Mouse (Mus musculus) hindlimb bud, embryonic 11.5 days (tissue): ENCODE results near the gene Ppp6r2.

ENCODE experiments used
- DNase-seq: peaks from one replicate; pipeline ENCODE4 v3.0.0-alpha.2; 2012; ENCODE audit warnings: low read depth, low spot score; ENCODE audit errors: extremely low spot score

Ppp6r2 gene

GRCm38 (mm10) chr15:89249063-89249462, 37.7 kb downstream of the Ppp6r2 start:
- DNase-seq = no peak

- no peak for DNase-seq
These were observed 44.0 kb downstream of the Ppp6r2 start for GRCm38 (mm10) chr15:89255330-89255729.

GRCm38 (mm10) chr15:89258997-89259396, 47.6 kb downstream of the Ppp6r2 start:
- no peak for DNase-seq

GRCm38 (mm10) chr15:89264485-89264884, 53.1 kb downstream of the Ppp6r2 start:
- no peak for DNase-seq

GRCm38 (mm10) chr15:89275497-89275896, 64.1 kb downstream of the Ppp6r2 start:
- DNase-seq = no peak

- no peak for DNase-seq
These were observed 66.0 kb downstream of the Ppp6r2 start for GRCm38 (mm10) chr15:89277366-89277765.

- DNase-seq = no peak
These were observed 71.2 kb downstream of the Ppp6r2 start for GRCm38 (mm10) chr15:89282546-89282945.

- no peak for DNase-seq
These were observed 72.7 kb downstream of the Ppp6r2 start for GRCm38 (mm10) chr15:89284094-89284493.

GRCm38 (mm10) chr15:89285004-89285403, 73.7 kb downstream of the Ppp6r2 start:
- no peak for DNase-seq

- DNase-seq = no peak
These were observed 74.1 kb downstream of the Ppp6r2 start for GRCm38 (mm10) chr15:89285478-89285877.

- DNase-seq = no peak
These were observed 74.8 kb downstream of the Ppp6r2 start for GRCm38 (mm10) chr15:89286114-89286513.

- no peak for DNase-seq
These were observed 75.2 kb downstream of the Ppp6r2 start for GRCm38 (mm10) chr15:89286582-89286981.

GRCm38 (mm10) chr15:89288227-89288767, 76.9 kb downstream of the Ppp6r2 start:
- DNase-seq = no peak

- DNase-seq = no peak
These were observed 78.1 kb downstream of the Ppp6r2 start for GRCm38 (mm10) chr15:89289455-89289854.

GRCm38 (mm10) chr15:89291521-89291920, 80.2 kb downstream of the Ppp6r2 start:
- no peak for DNase-seq

GRCm38 (mm10) chr15:89292795-89293194, 81.4 kb downstream of the Ppp6r2 start:
- no peak for DNase-seq

- DNase-seq = no peak
These were observed 82.4 kb downstream of the Ppp6r2 start for GRCm38 (mm10) chr15:89293778-89294177.

- DNase-seq = no peak
These were observed 84.3 kb downstream of the Ppp6r2 start for GRCm38 (mm10) chr15:89295580-89296165.

GRCm38 (mm10) chr15:89296465-89296864, 85.1 kb downstream of the Ppp6r2 start:
- no peak for DNase-seq

GRCm38 (mm10) chr15:89297695-89298094, 86.3 kb downstream of the Ppp6r2 start:
- DNase-seq = no peak

GRCm38 (mm10) chr15:89300180-89300579, 88.8 kb downstream of the Ppp6r2 start:
- no peak for DNase-seq

GRCm38 (mm10) chr15:89300600-89300999, 89.2 kb downstream of the Ppp6r2 start:
- DNase-seq = no peak

- no peak for DNase-seq
These were observed 94.6 kb downstream of the Ppp6r2 start for GRCm38 (mm10) chr15:89305966-89306365.
